In genomic region chr13:43949740-43950643, GRCm38 (mm10) we compare ENCODE assay signal across 16 mouse cellular contexts.
DNase-seq lines count a peak whose midpoint lies in the region; ATAC-seq and TF ChIP-seq lines count a peak whose summit lies in the region.
"Had no signal": no experiment of that assay in that cellular context is flagged by ENCODE, and none has a peak within 500 bp of the region (broad histone marks: within the 10 kb centered on the region; RNA-seq: fewer than 3 reads in every experiment).

No protein-coding gene starts in this region.

- H3K9ac ChIP-seq in forebrain, embryonic 15.5 days (replicated peaks), result no peak overlapping the region
- H3K9ac ChIP-seq in kidney, embryonic 15.5 days, result no peak overlapping the region
- H3K9ac ChIP-seq: embryonic facial prominence, embryonic 15.5 days; heart, embryonic 13.5 days; hindbrain, embryonic 13.5 days; liver, embryonic 14.5 days; neural tube, embryonic 15.5 days had no signal

- DNase-seq in left cerebral cortex, postnatal 4 days, result peak; percentile 25
- DNase-seq in left cerebral cortex, adult 9 months (ENCODE audit: low spot score in 2 of 2), result no peak
- peak; percentile 14 for DNase-seq in embryonic facial prominence, embryonic 10.5 days (ENCODE audit: low spot score)
- DNase-seq in retina, postnatal 1 day, result peak; percentile 90
- DNase-seq in gastrocnemius, adult 2 months, result no peak
- DNase-seq: cerebellum, adult 18-20 months; lung, postnatal 14 days had no signal

- H3K4me1 ChIP-seq in embryonic facial prominence, embryonic 10.5 days, result peaks cover 9% of the 10 kb centered on the region; the same call in 1 of the 2 replicates
- H3K4me1 ChIP-seq in forebrain, embryonic 15.5 days, result peaks cover 17% of the 10 kb centered on the region
- no peaks in the 10 kb centered on the region for H3K4me1 ChIP-seq in kidney, embryonic 15.5 days
- H3K4me1 ChIP-seq: embryonic facial prominence, embryonic 15.5 days had no signal

- peak overlapping the region; percentile 15; the same call in 1 of the 2 replicates for H3K4me2 ChIP-seq in forebrain, embryonic 15.5 days (replicated peaks)
- H3K4me2 ChIP-seq in kidney, embryonic 15.5 days, result no peak overlapping the region
- H3K4me2 ChIP-seq: embryonic facial prominence, embryonic 15.5 days; heart, embryonic 13.5 days; hindbrain, embryonic 13.5 days; neural tube, embryonic 15.5 days had no signal

- no peaks in the 10 kb centered on the region; the same call in 1 of the 2 replicates for H3K27me3 ChIP-seq in embryonic facial prominence, embryonic 10.5 days (replicated peaks; ENCODE audit: low read depth, poor library complexity, severe bottlenecking)
- H3K27me3 ChIP-seq in forebrain, embryonic 15.5 days, result no peaks in the 10 kb centered on the region; the same call in 1 of the 2 replicates
- H3K27me3 ChIP-seq in kidney, embryonic 15.5 days, result no peaks in the 10 kb centered on the region
- H3K27me3 ChIP-seq: embryonic facial prominence, embryonic 15.5 days; hindbrain, embryonic 13.5 days; neural tube, embryonic 15.5 days had no signal

- no peak for TF ChIP-seq CTCF in gastrocnemius, adult 2 months (IDR thresholded peaks at IDR 0.05)

- no peak overlapping the region for H3K4me3 ChIP-seq in embryonic facial prominence, embryonic 10.5 days
- H3K4me3 ChIP-seq in forebrain, embryonic 15.5 days, result no peak overlapping the region
- no peak overlapping the region for H3K4me3 ChIP-seq in gastrocnemius, adult 2 months
- no peak overlapping the region for H3K4me3 ChIP-seq in kidney, embryonic 15.5 days (replicated peaks)
- H3K4me3 ChIP-seq: embryonic facial prominence, embryonic 15.5 days; heart, embryonic 13.5 days; hindbrain, embryonic 13.5 days; limb, embryonic 10.5 days; neural tube, embryonic 15.5 days had no signal

- no peaks in the 10 kb centered on the region for H3K9me3 ChIP-seq in embryonic facial prominence, embryonic 10.5 days
- no peaks in the 10 kb centered on the region for H3K9me3 ChIP-seq in forebrain, embryonic 15.5 days
- no peaks in the 10 kb centered on the region for H3K9me3 ChIP-seq in kidney, embryonic 15.5 days (replicated peaks)
- H3K9me3 ChIP-seq: embryonic facial prominence, embryonic 15.5 days; heart, embryonic 13.5 days; hindbrain, embryonic 13.5 days; limb, embryonic 10.5 days; neural tube, embryonic 15.5 days had no signal

- H3K36me3 ChIP-seq in embryonic facial prominence, embryonic 10.5 days (replicated peaks), result no peaks in the 10 kb centered on the region
- H3K36me3 ChIP-seq in forebrain, embryonic 15.5 days, result no peaks in the 10 kb centered on the region
- H3K36me3 ChIP-seq in kidney, embryonic 15.5 days, result no peaks in the 10 kb centered on the region
- H3K36me3 ChIP-seq: embryonic facial prominence, embryonic 15.5 days; heart, embryonic 13.5 days; hindbrain, embryonic 13.5 days; limb, embryonic 10.5 days; neural tube, embryonic 15.5 days had no signal

- ATAC-seq in forebrain, embryonic 15.5 days (replicated peaks), result peak; percentile 95
- ATAC-seq in kidney, embryonic 15.5 days (replicated peaks; ENCODE audit: low FRiP score), result no peak
- ATAC-seq: intestine, postnatal 0 days had no signal

- WGBS in embryonic facial prominence, embryonic 10.5 days, result 76% methylated on average over 15 of the region's 15 CpGs
- WGBS in forebrain, embryonic 15.5 days, result 9% methylated on average over 15 of the region's 15 CpGs
- 72% methylated on average over 15 of the region's 15 CpGs for WGBS in kidney, embryonic 15.5 days

- H3K27ac ChIP-seq in embryonic facial prominence, embryonic 10.5 days (replicated peaks), result no peak overlapping the region
- H3K27ac ChIP-seq in forebrain, embryonic 15.5 days (replicated peaks), result peak overlapping the region; percentile 24; the same call in 1 of the 2 replicates
- no peak overlapping the region for H3K27ac ChIP-seq in gastrocnemius, adult 2 months
- no peak overlapping the region for H3K27ac ChIP-seq in kidney, embryonic 15.5 days
- H3K27ac ChIP-seq: embryonic facial prominence, embryonic 15.5 days; heart, embryonic 13.5 days; hindbrain, embryonic 13.5 days; limb, embryonic 10.5 days; liver, embryonic 14.5 days; neural tube, embryonic 15.5 days had no signal

- intact Hi-C loops in left cerebral cortex, postnatal 4 days (cut with DNase I), result no loop called here
- intact Hi-C loops in gastrocnemius, adult 2 months (cut with DNase I), result no loop called here

Comparison
In these comparisons a context has a peak if more than half of its experiments do, and no peak if none do; other contexts are left out.
1. DNase-seq: peak in left cerebral cortex, postnatal 4 days (single experiment), embryonic facial prominence, embryonic 10.5 days (single experiment) and retina, postnatal 1 day (single experiment); none in left cerebral cortex, adult 9 months (0 of 2) and gastrocnemius, adult 2 months (single experiment).